Comparison of ENCODE assay signal across 23 mouse cellular contexts in the genomic region with DNA sequence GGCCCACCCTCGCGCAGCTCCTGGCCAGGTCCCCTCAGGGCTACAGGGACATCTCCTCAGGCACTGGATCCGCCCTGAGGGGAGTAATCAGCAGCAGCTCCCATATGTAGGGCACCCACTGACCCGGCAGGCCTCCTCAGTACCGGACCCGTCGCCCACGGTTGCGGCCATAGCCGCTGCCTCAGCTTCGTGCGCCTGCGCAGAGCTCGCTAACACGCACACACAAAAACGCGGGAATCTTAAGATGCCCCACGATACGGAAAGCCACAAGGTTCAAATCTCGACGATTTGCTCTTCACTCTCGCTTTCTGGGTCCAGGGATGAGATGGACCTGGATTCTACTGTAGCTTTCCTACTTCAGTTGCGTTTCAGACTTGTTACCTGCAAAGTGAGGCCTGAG.
"Had no signal": no experiment of that assay in that cellular context is flagged by ENCODE, and none has a peak within 500 bp of the region (broad histone marks: within the 10 kb centered on the region; RNA-seq: fewer than 3 reads in every experiment).

No protein-coding gene starts in this region.

- H3K27me3 ChIP-seq: limb, embryonic 13.5 days; liver, embryonic 12.5 days; liver, embryonic 15.5 days; lung, embryonic 15.5 days; midbrain, embryonic 15.5 days; neural tube, embryonic 12.5 days; neural tube, embryonic 15.5 days had no signal

- H3K4me3 ChIP-seq: limb, embryonic 10.5 days; limb, embryonic 13.5 days; liver, embryonic 12.5 days; liver, embryonic 15.5 days; lung, embryonic 15.5 days; megakaryocyte, embryonic 14.5 days; midbrain, embryonic 15.5 days; neural tube, embryonic 12.5 days; neural tube, embryonic 15.5 days had no signal

- DNase-seq: kidney, adult 9 months; kidney, postnatal 14 days; kidney, postnatal 4 days; liver; lung, adult 18-20 months; lung, postnatal 10 days; lung, postnatal 36 days; right cerebral cortex, adult 18-20 months; right cerebral cortex, postnatal 14 days; right cerebral cortex, postnatal 4 days; thymus, adult 2 months; thymus, postnatal 14 days; thymus, postnatal 4 days had no signal

- H3K36me3 ChIP-seq: limb, embryonic 13.5 days; liver, embryonic 15.5 days; lung, embryonic 15.5 days; midbrain, embryonic 15.5 days; neural tube, embryonic 12.5 days; neural tube, embryonic 15.5 days had no signal

- H3K9me3 ChIP-seq: limb, embryonic 10.5 days; limb, embryonic 13.5 days; liver, embryonic 12.5 days; liver, embryonic 15.5 days; lung, embryonic 15.5 days; megakaryocyte, embryonic 14.5 days; midbrain, embryonic 15.5 days; neural tube, embryonic 12.5 days; neural tube, embryonic 15.5 days had no signal

- H3K27ac ChIP-seq: limb, embryonic 10.5 days; limb, embryonic 13.5 days; liver, embryonic 12.5 days; liver, embryonic 15.5 days; lung, embryonic 15.5 days; midbrain, embryonic 15.5 days; neural tube, embryonic 12.5 days; neural tube, embryonic 15.5 days; stomach, postnatal 0 days had no signal
